Mouse (Mus musculus) kidney, adult 9 months (tissue): ENCODE measurements around the gene Tmem30b.
"Not testable (repeated sequence)": the region's sequence is repeated elsewhere in the genome, so short reads cannot be mapped to it uniquely, and the experiment has no call there.

Source experiments
- DNase-seq: peaks from one replicate; pipeline ENCODE4 v3.0.0; 2022

Tmem30b gene

DNA sequence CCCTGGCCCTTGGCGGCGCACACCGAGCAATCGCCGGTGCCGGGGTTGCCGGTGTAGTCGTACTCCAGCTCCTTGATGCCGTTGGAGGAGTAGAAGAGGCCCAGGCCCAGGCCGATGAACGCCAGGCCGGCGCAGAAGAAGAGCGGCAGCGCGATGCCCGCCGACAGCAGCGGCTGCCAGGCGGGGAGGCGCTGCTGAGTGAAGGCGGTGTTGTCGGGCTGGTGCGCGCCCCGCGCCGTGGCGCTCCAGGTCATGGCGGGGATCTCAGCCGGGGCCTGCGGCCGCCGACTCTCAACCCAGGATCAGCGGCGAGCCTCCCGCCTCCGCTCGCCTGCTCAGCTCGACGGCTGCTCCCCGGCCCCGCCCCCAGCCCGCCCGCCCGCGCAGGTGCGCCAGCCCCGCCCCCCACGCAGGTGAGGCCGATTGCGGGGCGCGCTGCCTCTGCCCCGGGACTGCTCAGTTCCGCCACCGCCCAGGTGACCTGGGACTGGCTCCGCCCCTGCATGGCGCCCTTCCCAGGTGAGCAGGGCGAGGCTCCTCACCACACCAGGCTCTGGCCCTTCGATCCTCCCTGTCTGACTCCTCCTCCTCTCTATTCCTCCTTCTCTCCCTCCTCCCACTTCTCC is at the start of gene Tmem30b:
Gene Tmem30b, minus strand, starts transcription at position 307 of the 626 bp plus-strand sequence.
- peak; percentile 67 for DNase-seq

DNA sequence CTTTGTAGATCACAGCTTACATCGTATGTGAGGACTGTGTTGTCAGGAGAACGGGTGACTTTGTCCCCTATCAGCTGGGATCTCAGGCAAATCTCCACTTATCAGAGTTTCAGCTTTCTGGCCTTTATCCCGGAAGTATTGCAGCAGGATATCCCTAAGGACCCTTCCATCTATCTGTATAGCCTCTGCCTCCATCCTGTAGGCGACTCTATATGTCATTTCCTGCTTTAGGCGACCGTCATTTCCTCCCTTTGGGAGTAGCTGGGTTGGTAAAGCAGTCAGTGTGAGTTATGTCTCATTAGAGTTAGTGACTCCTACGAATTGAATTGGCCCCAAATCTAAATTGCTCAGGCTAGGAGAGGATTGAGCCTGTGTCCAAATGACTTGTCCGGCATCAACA is 49.0 kb upstream of the Tmem30b start:
- no peak for DNase-seq

- no peak for DNase-seq
Observed at GRCm38 (mm10) chr12:73594177-73594745, 48.1 kb upstream of the Tmem30b start.

DNA sequence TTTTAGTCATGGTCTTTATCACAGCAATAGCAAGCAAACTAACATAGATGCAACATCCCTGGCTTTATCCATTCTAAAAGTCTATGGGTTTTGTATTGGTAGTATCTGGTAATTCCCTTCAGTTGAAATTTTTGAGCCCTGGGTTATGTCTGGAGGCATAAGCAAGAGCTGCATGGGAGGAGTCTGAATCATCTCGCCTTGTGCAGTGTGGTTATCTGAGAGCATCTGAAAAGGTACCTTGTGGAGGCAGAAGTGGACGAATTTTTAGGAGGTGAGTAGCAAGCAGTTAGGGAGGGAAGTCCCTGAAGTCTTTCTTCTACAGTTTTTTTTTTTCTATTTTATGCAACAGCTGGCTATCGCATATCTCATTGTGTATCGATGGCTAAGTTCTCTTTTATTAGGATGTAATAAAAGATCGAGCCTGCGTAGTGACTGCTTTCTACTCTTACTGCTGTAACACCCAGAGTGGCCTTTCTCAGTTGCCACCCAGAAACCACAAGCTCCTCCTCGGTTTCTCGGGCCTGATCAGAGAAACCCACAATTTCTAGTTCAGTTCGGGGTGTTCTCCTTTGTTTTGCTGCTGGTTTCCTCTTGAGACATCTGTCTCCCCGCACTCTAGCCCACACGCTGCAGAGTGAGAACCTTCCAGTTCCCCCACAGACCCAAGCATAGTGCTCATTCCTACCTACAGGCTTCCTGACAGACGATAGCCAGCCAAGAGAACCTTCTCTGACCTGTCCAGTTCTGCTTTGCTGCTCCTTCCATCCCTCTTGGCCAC is 47.0 kb upstream of the Tmem30b start:
- no peak for DNase-seq

GRCm38 (mm10) chr12:73591625-73592024 is 45.4 kb upstream of the Tmem30b start:
- DNase-seq, result peak; percentile 77

DNA sequence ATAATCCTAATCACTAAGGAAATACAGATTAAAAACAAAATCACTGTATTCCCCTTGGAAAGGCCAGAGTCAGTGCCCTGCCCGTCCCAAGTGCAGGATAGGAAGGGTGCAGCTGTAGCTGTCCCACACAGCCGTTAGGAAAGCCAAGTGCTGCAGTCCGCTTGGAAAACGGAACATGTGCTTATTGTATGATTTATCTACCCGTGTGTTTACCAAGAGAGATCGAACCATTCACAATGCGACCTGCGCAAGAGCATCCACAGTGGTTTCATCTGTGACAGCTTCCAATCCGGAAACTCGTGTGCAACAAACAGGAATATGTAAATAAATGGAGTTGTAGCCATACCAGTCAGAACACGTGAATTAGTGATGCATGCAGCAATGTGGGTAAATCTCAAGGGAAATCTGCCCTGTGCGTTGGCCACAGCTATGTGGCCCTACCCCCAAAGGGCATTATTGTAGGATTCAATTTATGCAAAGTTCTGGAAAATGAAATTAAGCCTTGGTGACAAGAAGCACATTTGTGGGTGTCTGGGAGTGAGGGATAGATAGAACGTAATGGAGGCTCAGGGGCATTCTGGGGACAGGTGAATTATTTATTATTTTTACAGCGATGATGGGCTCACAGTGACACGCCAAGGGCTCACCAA is 44.6 kb upstream of the Tmem30b start:
- no peak for DNase-seq

- DNase-seq, result no peak
Observed at GRCm38 (mm10) chr12:73587262-73587661, 41.1 kb upstream of the Tmem30b start.

DNA sequence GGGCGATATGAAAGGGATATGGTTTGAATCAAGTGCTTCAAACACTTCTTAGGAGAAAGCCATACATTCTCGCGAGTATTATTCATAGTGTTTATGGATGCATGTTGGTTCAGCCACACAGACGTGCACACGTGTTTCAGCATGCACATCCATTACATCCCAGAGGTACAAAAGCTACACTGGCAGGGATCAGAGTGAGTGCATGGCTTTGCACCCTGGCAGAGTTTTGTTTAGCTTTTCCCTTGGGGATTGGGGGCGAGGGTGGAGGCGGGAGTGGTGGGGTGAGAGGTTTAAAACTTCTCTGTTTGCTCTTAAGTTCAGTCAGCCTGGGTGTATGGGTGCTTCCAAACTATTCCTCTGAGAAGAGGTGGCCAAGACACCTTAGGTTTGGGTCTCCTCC is 39.7 kb upstream of the Tmem30b start:
- DNase-seq, result no peak

- no peak for DNase-seq
Observed at GRCm38 (mm10) chr12:73585241-73585801, 39.1 kb upstream of the Tmem30b start.

GRCm38 (mm10) chr12:73584610-73585240 is 38.5 kb upstream of the Tmem30b start, which contains the start of gene Prkch:
Gene Prkch (plus strand): TSS chr12:73584796.
- peak; percentile 84 for DNase-seq

DNA sequence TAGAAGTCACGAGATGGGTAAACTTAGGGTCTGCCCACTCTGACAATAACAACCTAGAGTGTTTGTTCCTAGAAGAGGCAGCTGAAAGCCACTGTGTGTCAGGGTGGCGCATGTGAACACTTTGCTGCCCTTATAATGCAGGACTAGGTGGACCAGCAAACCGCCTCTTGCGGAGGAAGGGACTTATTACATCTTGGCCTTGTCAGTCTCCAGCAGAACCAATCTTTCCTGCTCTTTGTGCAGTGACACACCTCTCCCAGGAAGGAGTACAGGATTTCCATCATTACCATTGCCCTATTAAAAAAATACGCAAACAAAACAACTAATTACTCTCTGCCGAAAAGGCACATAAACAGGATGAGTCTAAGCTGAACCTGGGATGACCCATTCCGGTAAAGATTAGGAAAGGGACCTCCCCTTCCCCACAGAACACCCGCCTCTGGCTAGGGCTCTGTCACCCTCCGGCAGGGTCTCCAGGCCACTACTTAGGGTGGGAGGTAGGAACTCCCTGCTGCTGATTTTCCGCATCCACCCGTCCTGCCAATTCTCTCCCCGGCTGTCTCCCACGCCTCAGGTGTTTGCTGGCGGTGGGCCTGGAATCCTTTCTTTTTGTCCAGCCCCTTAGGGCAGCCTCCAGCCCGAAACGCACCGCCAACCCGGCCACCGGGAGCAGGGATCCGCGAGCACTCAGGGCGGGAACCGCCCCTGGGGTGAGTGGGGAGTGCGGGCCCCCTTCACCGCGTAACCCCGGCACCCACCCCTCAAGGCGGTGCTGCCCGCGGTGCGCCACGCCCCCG is 37.8 kb upstream of the Tmem30b start:
- peak; percentile 65 for DNase-seq

DNA sequence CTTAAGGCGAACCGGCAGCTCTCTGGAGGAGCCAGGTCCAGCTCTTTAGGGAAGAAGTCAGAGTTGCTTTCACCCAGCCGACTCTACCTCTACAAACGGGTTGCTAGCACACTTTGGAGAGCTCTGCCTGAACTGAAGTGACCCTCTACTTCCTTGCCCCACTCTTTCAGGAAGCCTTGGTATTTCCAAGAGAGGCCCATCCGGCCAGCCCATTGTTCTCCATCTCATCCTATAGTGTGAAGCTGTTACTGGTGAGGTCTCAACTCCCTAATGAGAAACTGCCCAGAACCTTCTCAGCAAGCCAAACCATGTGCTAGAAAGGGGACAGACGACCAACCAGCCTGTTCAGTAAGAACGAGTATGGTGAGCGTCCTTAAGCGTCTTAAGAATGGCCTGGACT is 37.1 kb upstream of the Tmem30b start:
- peak; percentile 41 for DNase-seq

- DNase-seq, result no peak
Observed at GRCm38 (mm10) chr12:73580811-73581210, 34.6 kb upstream of the Tmem30b start.

DNA sequence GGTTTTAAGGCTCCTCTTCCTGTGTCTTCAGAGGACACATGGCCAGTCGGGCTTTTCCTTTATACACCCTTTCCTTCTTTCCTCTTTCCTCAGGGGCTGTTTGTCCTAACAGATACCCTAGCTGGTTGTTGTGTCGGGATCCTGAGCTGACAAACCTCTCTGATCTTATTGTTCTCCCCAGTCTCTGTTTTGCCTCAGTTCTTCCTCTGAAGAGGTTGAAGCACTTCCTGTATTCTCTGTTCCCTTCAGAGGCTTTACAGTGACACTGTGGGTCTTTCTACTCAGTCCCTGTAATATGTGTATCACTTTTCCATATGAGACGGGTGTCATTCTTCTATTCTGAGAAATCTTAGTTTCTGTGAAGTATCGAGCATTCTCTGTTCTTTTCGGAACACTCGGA is 31.9 kb upstream of the Tmem30b start:
- DNase-seq, result no peak

GRCm38 (mm10) chr12:73574632-73575031 is 28.4 kb upstream of the Tmem30b start:
- DNase-seq, result peak; percentile 29

DNA sequence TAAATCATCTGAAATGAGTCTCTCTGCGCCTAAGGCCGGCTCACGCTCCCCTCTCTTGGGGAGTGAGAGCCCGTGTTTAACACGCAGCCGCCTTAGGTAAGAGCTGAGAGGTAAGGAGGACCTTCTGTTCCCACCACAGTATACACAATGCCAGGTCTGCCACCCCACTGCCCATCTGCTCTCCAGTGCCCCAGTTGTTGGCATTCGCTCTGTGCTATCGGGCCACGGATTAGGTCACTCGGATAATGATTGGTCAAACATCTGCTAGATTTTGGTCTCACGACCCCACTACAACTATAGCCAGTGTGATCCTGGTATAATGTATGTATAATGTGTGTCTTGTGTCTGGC is 19.4 kb upstream of the Tmem30b start:
- no peak for DNase-seq

DNA sequence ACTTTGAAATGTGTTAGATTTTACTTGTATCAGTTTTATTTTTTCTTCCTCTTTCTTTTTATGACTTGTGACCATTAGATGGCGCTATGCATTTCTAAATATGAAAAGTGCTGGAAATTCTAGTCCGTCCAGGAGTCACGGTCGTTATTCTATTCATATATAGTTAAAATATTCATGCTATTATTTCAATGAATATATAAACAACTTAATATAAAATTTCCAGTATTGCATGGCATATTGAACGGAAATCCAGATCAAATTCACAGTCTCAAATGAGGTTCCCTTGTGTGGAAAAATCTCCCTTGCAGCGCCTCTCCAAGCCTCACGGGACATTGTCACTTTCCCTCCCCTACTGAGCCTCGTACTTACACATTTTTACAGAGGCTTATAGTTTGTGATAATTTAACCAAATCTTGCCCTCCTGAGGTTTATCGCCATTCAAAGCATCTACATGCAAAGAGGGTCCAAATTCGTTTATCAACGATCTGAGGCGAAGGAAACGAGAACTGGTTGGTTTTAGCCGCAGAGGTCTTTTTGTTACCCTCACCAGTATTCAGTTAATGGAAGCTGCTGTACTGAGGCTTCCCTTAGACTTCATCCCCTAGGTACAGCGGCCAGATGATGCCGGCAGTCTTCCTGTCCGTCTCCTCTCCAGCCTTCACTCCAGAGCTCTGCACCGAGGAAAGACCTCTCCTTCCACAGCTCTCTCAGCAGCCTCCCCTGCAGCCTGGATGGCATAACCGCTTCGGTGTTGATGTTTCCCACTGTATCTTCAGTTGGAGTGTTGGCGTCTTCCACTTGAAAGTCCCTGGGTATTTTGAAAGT is 18.8 kb upstream of the Tmem30b start:
- peak; percentile 69 for DNase-seq

- DNase-seq, result no peak
Observed at GRCm38 (mm10) chr12:73564176-73564575, 18.0 kb upstream of the Tmem30b start.

DNA sequence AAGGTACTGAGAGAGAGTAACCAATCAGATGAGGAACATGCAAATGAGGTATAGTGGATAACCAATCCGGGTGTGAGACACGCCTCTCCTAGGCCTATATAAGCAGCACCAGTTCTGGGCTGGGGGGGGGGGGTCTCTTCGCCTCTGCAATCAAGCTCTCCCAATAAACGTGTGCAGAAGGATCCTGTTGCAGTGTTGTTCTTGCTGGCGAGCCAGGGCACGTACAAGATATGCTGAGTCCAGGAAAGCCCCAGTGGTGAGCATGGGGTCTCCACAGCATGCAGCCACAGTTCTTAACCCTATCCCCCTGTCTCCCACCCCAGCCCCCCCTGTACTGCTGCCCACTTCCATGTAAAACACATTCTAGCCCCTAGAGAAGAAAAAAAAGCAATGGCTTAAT is 16.9 kb upstream of the Tmem30b start:
- not testable (repeated sequence) for DNase-seq

DNA sequence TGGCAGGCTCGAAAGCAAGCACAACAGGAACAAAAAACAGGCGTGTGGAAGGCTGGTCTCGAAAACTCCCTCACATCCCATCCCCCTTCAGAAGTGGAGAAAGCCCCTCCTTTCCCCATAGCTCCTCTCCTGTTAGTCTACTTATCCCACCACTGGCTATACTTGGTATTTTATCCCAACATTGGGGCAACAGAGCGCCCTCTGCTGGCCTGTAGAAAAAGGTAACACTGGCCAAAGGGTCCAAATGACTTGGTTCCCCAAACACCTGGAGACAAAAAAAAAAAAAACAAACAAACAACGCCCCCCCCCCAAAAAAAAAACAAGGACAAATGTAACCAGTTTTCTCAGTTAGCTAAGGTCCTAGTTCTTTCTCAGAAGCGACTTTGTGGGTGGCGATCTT is 13.9 kb upstream of the Tmem30b start:
- no peak for DNase-seq
